Mouse (Mus musculus) cortical plate, adult 2 months (tissue): ENCODE measurements at regions not wholly inside any gene's neighbourhood (a gene's known extent, or its start where the extent isn't known, plus 50 kb on each side); places are given as distances from the start of the nearest gene placed in this dataset.

Source experiments
- H3K27ac ChIP-seq: fragments of 200-500 bp; 2 replicates; pipeline ENCODE4 v1.5.1; 2012; ENCODE audit warnings: low read length, control low read depth, inconsistent platforms; ENCODE audit not compliant: insufficient read depth
- H3K4me1 ChIP-seq: fragments of 200-500 bp; 2 replicates; pipeline ENCODE4 v1.6.1; 2011; ENCODE audit warnings: low read length; ENCODE audit not compliant: control insufficient read depth, insufficient read depth
- H3K4me3 ChIP-seq: fragments of 200-500 bp; 2 replicates; pipeline ENCODE4 v1.5.1; 2011; ENCODE audit warnings: mild to moderate bottlenecking, low read length, control low read depth; ENCODE audit not compliant: insufficient read depth
- CTCF ChIP-seq: fragments of 200-500 bp; IDR thresholded peaks from 2 replicates; pipeline ENCODE4 v1.5.1; 2011; ENCODE audit warnings: mild to moderate bottlenecking, control low read depth, low read length; ENCODE audit not compliant: insufficient read depth; ENCODE audit errors: extremely low read depth
- POLR2A ChIP-seq: fragments of 200-500 bp; IDR thresholded peaks from 2 replicates; pipeline ENCODE4 v1.6.1; 2011; ENCODE audit warnings: mild to moderate bottlenecking, low read length, control low read depth; ENCODE audit not compliant: insufficient read depth; ENCODE audit errors: extremely low read depth

DNA sequence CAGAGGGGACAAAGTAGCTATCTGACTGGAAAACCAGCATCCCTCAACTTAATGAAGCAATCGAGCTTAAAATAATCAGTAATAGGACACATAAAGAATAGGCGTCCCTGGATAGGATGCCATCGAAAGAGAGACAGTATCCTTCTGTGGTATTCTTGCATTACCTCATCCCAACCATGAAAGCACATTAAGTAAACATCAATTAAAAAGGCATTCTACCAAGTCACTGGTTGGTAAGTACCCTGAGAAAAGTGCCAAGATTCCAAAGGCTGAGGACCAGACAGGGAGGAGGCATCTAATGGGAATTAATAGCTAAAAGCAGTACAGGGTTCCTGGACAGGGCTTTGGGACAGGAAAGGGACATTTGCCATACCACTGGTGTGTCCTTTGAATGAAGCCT is 118.8 kb downstream of the Lmo4 start:
- no peak overlapping the region for H3K4me3 ChIP-seq
- H3K27ac ChIP-seq, result no peak overlapping the region
- no peaks in the 10 kb centered on the region for H3K4me1 ChIP-seq
- no peak for TF ChIP-seq CTCF
- TF ChIP-seq POLR2A, result no peak

GRCm38 (mm10) chr3:144079960-144080359 is 125.1 kb downstream of the Lmo4 start:
- no peak for TF ChIP-seq POLR2A
- TF ChIP-seq CTCF, result no peak
- Histone ChIP-seq H3K27ac (no peak overlapping the region), H3K4me1 (no peaks in the 10 kb centered on the region), H3K4me3 (no peak overlapping the region)

DNA sequence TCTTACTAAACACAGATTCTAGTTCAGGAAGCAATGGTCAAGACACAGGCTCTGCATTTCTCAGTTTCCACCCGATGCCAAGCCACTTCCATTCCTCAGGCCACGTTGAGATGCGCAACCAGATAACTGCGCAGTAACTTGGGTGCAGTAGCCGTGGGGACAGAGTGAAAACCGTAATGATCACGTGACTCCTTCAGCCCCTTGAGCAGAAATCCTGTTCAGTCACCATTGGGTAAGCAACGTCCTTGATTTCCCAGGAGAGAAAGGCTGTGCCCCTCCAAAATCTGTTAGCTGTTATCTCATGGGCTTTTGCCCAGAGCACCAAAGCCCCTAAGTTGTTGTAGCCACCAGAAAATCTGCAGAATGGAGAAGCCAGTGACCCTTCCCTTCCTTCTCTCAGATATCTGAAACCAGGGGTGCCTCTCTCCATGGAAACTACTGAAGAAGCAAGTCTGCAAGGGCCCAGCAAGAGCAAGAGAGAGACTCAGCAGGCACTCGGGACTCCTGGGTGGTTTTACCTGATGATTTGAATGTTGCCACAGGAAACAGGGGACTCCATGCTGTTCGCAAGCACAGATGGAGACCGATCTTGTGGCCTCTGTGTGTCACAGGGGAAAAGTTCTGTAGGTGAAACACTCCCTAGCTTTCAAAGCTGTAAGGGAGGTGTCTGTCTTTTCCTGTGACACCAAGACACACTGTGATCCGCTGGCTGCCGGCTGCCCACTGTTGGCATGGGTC is 126.7 kb downstream of the Lmo4 start:
- no peaks in the 10 kb centered on the region for H3K4me1 ChIP-seq
- no peak overlapping the region for H3K4me3 ChIP-seq
- TF ChIP-seq POLR2A (no peak), CTCF (no peak)

DNA sequence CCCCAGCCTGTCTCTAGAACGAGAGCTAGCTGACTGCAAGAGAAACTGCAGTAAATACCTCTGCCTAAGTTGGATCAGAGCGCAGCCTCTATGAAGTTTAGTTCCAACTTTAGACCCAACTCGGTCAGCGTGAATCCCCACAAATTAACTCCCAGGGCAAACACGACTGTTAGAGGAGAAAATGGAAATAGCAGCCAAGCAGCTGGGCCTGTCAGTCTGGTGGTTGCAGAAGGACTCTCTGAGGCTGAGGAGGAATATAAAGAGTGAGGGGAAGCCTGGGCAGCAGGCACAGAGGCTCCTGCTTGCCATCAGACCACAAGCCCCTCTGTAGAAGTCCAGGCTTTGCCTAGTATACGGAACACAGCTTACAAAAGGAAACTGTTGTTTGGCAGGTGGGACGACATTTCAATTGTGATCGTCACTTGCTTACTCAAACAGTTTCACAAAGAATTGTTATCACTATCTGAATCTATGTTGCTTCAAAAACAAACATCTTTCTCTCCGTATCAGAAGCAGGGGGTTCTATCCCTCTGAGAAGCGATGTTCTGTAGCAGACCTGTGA is 135.0 kb downstream of the Lmo4 start:
- H3K4me1 ChIP-seq, result no peaks in the 10 kb centered on the region

More for the DNA sequence above, 126.7 kb downstream of the Lmo4 start:
- H3K27ac ChIP-seq, result no peak overlapping the region

GRCm38 (mm10) chr3:144067016-144067415 is 138.0 kb downstream of the Lmo4 start:
- TF ChIP-seq POLR2A (no peak), CTCF (no peak)
- Histone ChIP-seq H3K4me3 (no peak overlapping the region), H3K4me1 (no peaks in the 10 kb centered on the region), H3K27ac (no peak overlapping the region)

More for the DNA sequence above, 135.0 kb downstream of the Lmo4 start:
- Histone ChIP-seq H3K27ac (no peak overlapping the region), H3K4me3 (no peak overlapping the region)
- TF ChIP-seq POLR2A, result no peak
- TF ChIP-seq CTCF, result no peak

GRCm38 (mm10) chr3:144058106-144058505 is 146.9 kb downstream of the Lmo4 start:
- no peak for TF ChIP-seq POLR2A
- no peak for TF ChIP-seq CTCF

GRCm38 (mm10) chr3:144050341-144050740 is 154.7 kb downstream of the Lmo4 start:
- Histone ChIP-seq H3K4me1 (no peaks in the 10 kb centered on the region), H3K4me3 (no peak overlapping the region), H3K27ac (no peak overlapping the region)
- TF ChIP-seq POLR2A (no peak), CTCF (no peak)

More at GRCm38 (mm10) chr3:144058106-144058505, 146.9 kb downstream of the Lmo4 start:
- Histone ChIP-seq H3K27ac (no peak overlapping the region), H3K4me3 (no peak overlapping the region), H3K4me1 (no peaks in the 10 kb centered on the region)

DNA sequence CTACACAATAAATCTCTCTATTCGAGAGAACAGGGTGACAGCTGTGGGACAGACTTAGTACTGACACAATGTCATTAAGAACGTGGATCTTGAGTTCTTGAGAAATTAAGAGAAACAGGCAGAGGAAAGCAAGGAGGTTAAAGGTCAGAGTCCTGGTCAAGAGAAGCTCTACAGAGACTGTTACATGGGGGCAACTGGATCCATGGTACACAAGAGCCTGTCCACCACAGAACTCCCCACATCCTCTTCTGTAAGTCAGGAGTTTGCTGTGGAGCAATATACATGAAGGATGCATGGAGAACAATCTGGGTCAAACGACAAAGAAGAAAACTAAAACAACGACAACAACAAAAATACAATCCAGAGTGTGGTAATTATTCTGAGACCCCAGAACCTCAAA is 155.8 kb downstream of the Lmo4 start:
- H3K27ac ChIP-seq, result no peak overlapping the region
- no peak overlapping the region for H3K4me3 ChIP-seq
- no peaks in the 10 kb centered on the region for H3K4me1 ChIP-seq
- TF ChIP-seq CTCF, result no peak
- no peak for TF ChIP-seq POLR2A

DNA sequence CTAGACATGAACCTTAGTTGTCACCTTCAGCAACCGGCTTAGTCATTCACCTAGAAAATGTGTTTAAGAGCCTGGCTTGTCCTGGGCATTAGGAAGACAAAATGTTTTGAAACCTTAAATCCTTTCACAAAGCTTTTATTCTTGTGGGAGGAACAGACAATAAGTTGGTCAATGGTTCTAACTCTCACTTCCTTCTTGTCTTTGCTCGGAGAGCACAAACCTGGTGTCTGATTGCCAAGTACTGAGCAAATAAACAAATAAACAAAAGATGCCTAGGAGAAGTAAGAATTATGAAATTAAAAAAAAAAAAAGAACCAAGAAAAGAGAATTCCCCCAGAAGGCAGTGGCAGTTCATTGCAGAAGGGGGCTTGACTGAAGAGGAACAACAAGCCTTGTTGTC is 160.7 kb downstream of the Lmo4 start:
- no peak overlapping the region for H3K27ac ChIP-seq
- TF ChIP-seq CTCF (no peak), POLR2A (no peak)
- H3K4me1 ChIP-seq, result no peaks in the 10 kb centered on the region
- no peak overlapping the region for H3K4me3 ChIP-seq

GRCm38 (mm10) chr3:144041788-144042187 is 163.2 kb downstream of the Lmo4 start:
- no peak for TF ChIP-seq POLR2A
- no peak for TF ChIP-seq CTCF
- Histone ChIP-seq H3K4me1 (no peaks in the 10 kb centered on the region), H3K4me3 (no peak overlapping the region), H3K27ac (no peak overlapping the region)

DNA sequence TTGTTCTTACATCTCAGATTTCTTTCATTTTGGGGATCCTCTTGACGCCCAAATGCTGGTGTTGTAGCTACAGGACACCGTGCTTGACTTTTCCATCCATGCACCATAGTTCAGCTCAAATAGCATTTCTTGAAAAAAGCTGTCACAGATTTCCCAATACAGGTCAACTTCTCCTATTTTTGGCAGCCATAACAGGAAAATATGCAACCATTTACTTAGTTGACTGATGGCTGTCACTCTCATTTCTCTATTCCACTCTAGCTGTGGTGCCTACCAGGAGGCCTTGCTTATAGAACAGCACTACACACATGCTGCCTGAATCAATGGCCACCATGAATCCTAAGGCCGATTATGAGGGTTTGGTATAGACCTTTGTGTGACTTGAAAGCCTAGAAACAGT is 165.5 kb downstream of the Lmo4 start:
- no peak overlapping the region for H3K4me3 ChIP-seq
- TF ChIP-seq CTCF, result no peak
- no peak for TF ChIP-seq POLR2A
- no peak overlapping the region for H3K27ac ChIP-seq
- H3K4me1 ChIP-seq, result no peaks in the 10 kb centered on the region

- Histone ChIP-seq H3K4me1 (no peaks in the 10 kb centered on the region), H3K27ac (no peak overlapping the region), H3K4me3 (no peak overlapping the region)
- TF ChIP-seq CTCF, result no peak
- no peak for TF ChIP-seq POLR2A
Measured at GRCm38 (mm10) chr3:144029611-144030010, 175.4 kb downstream of the Lmo4 start.
